Mouse (Mus musculus): ENCODE results near the gene Ccdc92b. TPM values are rescaled to one million over a fixed set of nuclear protein-coding genes. Genes with fewer than 3 reads are reported as not detected.

Gene Ccdc92b
- polyA plus RNA-seq, 1 experiment: 0.06 TPM

GRCm38 (mm10) chr11:74666776-74667581 lies 47.6 kb downstream of the Ccdc92b start:
- TF ChIP-seq POLR2AphosphoS2 (IDR thresholded peaks at IDR 0.05; ENCODE audit: insufficient read length, low read depth) (peak; percentile 53), MYOD1 (IDR thresholded peaks at IDR 0.05; ENCODE audit: control insufficient read depth in 1 of 3, insufficient read length in 2 of 3, low read depth in 2 of 3) (no peak)
- Histone ChIP-seq H3K36me3 (ENCODE audit: control insufficient read depth, insufficient read depth) (peaks cover 25% of the 10 kb centered on the region), H3K4me2 (ENCODE audit: low read depth) (no peak overlapping the region), H3K79me2 (ENCODE audit: control insufficient read depth, insufficient read depth) (no peaks in the 10 kb centered on the region), H3K27me3 (ENCODE audit: control insufficient read depth, insufficient read depth, insufficient read length) (no peaks in the 10 kb centered on the region), H3K4me3 (no peak overlapping the region), H3ac (ENCODE audit: control insufficient read depth, insufficient read length) (no peak overlapping the region)

GRCm38 (mm10) chr11:74667582-74668010 lies 48.2 kb downstream of the Ccdc92b start:
- Histone ChIP-seq H3K79me2 (ENCODE audit: control insufficient read depth, insufficient read depth) (no peaks in the 10 kb centered on the region), H3K36me3 (ENCODE audit: control insufficient read depth, insufficient read depth) (peaks cover 19% of the 10 kb centered on the region), H3K27me3 (ENCODE audit: control insufficient read depth, insufficient read depth, insufficient read length) (no peaks in the 10 kb centered on the region), H3K4me2 (ENCODE audit: low read depth) (no peak overlapping the region), H3K4me3 (no peak overlapping the region), H3ac (ENCODE audit: control insufficient read depth, insufficient read length) (no peak overlapping the region)
- no peak for TF ChIP-seq REST (IDR thresholded peaks at IDR 0.05; ENCODE audit: insufficient read depth, insufficient read length)
- no peak for TF ChIP-seq MYOD1 (IDR thresholded peaks at IDR 0.05; ENCODE audit: control insufficient read depth in 1 of 3, insufficient read length in 2 of 3, low read depth in 2 of 3)
- no peak for TF ChIP-seq E2F4 (IDR thresholded peaks at IDR 0.05; ENCODE audit: insufficient read depth)
- TF ChIP-seq POLR2AphosphoS2 (IDR thresholded peaks at IDR 0.05; ENCODE audit: insufficient read length, low read depth): peak; percentile 29
- TF ChIP-seq SRF (IDR thresholded peaks at IDR 0.05; ENCODE audit: control insufficient read depth, insufficient read length, low read depth): no peak

- peaks cover 21% of the 10 kb centered on the region for H3K36me3 ChIP-seq (ENCODE audit: control insufficient read depth, insufficient read depth)
- H3K4me2 ChIP-seq (ENCODE audit: low read depth): no peak overlapping the region
- no peak overlapping the region for H3K4me3 ChIP-seq
- H3K79me2 ChIP-seq (ENCODE audit: control insufficient read depth, insufficient read depth): no peaks in the 10 kb centered on the region
- no peak overlapping the region for H3ac ChIP-seq (ENCODE audit: control insufficient read depth, insufficient read length)
- TF ChIP-seq POLR2AphosphoS2 (IDR thresholded peaks at IDR 0.05; ENCODE audit: insufficient read length, low read depth) (no peak), MYOG (IDR thresholded peaks at IDR 0.05; ENCODE audit: control insufficient read depth in 1 of 3, insufficient read depth in 1 of 3, insufficient read length in 2 of 3, low read depth in 2 of 3) (no peak), POLR2A (IDR thresholded peaks at IDR 0.05; ENCODE audit: insufficient read length, low read depth) (no peak), MAX (IDR thresholded peaks at IDR 0.05; ENCODE audit: low read depth) (no peak), USF1 (IDR thresholded peaks at IDR 0.05; ENCODE audit: low read depth) (no peak), REST (IDR thresholded peaks at IDR 0.05; ENCODE audit: insufficient read depth, insufficient read length) (no peak), MYOD1 (IDR thresholded peaks at IDR 0.05; ENCODE audit: control insufficient read depth in 1 of 3, insufficient read length in 2 of 3, low read depth in 2 of 3) (no peak), TCF3 (IDR thresholded peaks at IDR 0.05; ENCODE audit: insufficient read length, low read depth) (no peak), CEBPB (IDR thresholded peaks at IDR 0.05; ENCODE audit: insufficient read depth, poor library complexity, severe bottlenecking) (no peak), SRF (IDR thresholded peaks at IDR 0.05; ENCODE audit: control insufficient read depth, insufficient read length, low read depth) (no peak), E2F4 (IDR thresholded peaks at IDR 0.05; ENCODE audit: insufficient read depth) (no peak), TCF12 (IDR thresholded peaks at IDR 0.05; ENCODE audit: insufficient read depth, poor library complexity, severe bottlenecking) (no peak)
- H3K27me3 ChIP-seq (ENCODE audit: control insufficient read depth, insufficient read depth, insufficient read length): no peaks in the 10 kb centered on the region
Measured at GRCm38 (mm10) chr11:74668466-74668865, 49.1 kb downstream of the Ccdc92b start.

GRCm38 (mm10) chr11:74668971-74669370 lies 49.6 kb downstream of the Ccdc92b start:
- Histone ChIP-seq H3K4me2 (ENCODE audit: low read depth) (no peak overlapping the region), H3K4me3 (no peak overlapping the region), H3K79me2 (ENCODE audit: control insufficient read depth, insufficient read depth) (no peaks in the 10 kb centered on the region), H3K27me3 (ENCODE audit: control insufficient read depth, insufficient read depth, insufficient read length) (no peaks in the 10 kb centered on the region), H3K36me3 (ENCODE audit: control insufficient read depth, insufficient read depth) (peaks cover 26% of the 10 kb centered on the region), H3ac (ENCODE audit: control insufficient read depth, insufficient read length) (no peak overlapping the region)
- TF ChIP-seq POLR2AphosphoS2 (IDR thresholded peaks at IDR 0.05; ENCODE audit: insufficient read length, low read depth) (peak; percentile 49), USF1 (IDR thresholded peaks at IDR 0.05; ENCODE audit: low read depth) (no peak), SRF (IDR thresholded peaks at IDR 0.05; ENCODE audit: control insufficient read depth, insufficient read length, low read depth) (no peak), MAX (IDR thresholded peaks at IDR 0.05; ENCODE audit: low read depth) (no peak)

- no peaks in the 10 kb centered on the region for H3K27me3 ChIP-seq (ENCODE audit: control insufficient read depth, insufficient read depth, insufficient read length)
- no peak overlapping the region for H3ac ChIP-seq (ENCODE audit: control insufficient read depth, insufficient read length)
- H3K4me3 ChIP-seq: no peak overlapping the region
- H3K4me2 ChIP-seq (ENCODE audit: low read depth): no peak overlapping the region
- H3K36me3 ChIP-seq (ENCODE audit: control insufficient read depth, insufficient read depth): peaks cover 37% of the 10 kb centered on the region
- H3K79me2 ChIP-seq (ENCODE audit: control insufficient read depth, insufficient read depth): no peaks in the 10 kb centered on the region
- TF ChIP-seq POLR2A (IDR thresholded peaks at IDR 0.05; ENCODE audit: insufficient read length, low read depth) (peak; percentile 9), POLR2AphosphoS2 (IDR thresholded peaks at IDR 0.05; ENCODE audit: insufficient read length, low read depth) (peak; percentile 19), MYOG (IDR thresholded peaks at IDR 0.05; ENCODE audit: control insufficient read depth in 1 of 3, insufficient read depth in 1 of 3, insufficient read length in 2 of 3, low read depth in 2 of 3) (no peak), TCF12 (IDR thresholded peaks at IDR 0.05; ENCODE audit: insufficient read depth, poor library complexity, severe bottlenecking) (no peak)
Measured at GRCm38 (mm10) chr11:74670151-74670550, 50.7 kb downstream of the Ccdc92b start.
